Mouse (Mus musculus) embryonic fibroblast, embryonic 13.5 days (primary cell): ENCODE measurements around the gene Rac2.

Experiments
- CTCF ChIP-seq: IDR thresholded peaks from 2 replicates; pipeline ENCODE4 v1.5.1; 2011; ENCODE audit warnings: mild to moderate bottlenecking, control low read depth, low read length, moderate library complexity, borderline replicate concordance; ENCODE audit not compliant: insufficient read depth
- POLR2A ChIP-seq: IDR thresholded peaks from 2 replicates; pipeline ENCODE4 v1.6.1; 2011; ENCODE audit warnings: low read depth, mild to moderate bottlenecking, control low read depth, low read length, moderate library complexity

- TF ChIP-seq POLR2A = no peak
- no peak for TF ChIP-seq CTCF
Measured at GRCm38 (mm10) chr15:78544561-78545001, 28.0 kb downstream of the Rac2 start, which contains the start of gene Sstr3.
